Mouse (Mus musculus) embryo, embryonic 9.5 days (tissue): ENCODE measurements around the gene Cfap61.

Experiments used
- DNase-seq: peaks from one replicate; pipeline ENCODE4 v3.0.0-alpha.2; 2017; ENCODE audit errors: extremely low spot score

Cfap61 gene

DNA sequence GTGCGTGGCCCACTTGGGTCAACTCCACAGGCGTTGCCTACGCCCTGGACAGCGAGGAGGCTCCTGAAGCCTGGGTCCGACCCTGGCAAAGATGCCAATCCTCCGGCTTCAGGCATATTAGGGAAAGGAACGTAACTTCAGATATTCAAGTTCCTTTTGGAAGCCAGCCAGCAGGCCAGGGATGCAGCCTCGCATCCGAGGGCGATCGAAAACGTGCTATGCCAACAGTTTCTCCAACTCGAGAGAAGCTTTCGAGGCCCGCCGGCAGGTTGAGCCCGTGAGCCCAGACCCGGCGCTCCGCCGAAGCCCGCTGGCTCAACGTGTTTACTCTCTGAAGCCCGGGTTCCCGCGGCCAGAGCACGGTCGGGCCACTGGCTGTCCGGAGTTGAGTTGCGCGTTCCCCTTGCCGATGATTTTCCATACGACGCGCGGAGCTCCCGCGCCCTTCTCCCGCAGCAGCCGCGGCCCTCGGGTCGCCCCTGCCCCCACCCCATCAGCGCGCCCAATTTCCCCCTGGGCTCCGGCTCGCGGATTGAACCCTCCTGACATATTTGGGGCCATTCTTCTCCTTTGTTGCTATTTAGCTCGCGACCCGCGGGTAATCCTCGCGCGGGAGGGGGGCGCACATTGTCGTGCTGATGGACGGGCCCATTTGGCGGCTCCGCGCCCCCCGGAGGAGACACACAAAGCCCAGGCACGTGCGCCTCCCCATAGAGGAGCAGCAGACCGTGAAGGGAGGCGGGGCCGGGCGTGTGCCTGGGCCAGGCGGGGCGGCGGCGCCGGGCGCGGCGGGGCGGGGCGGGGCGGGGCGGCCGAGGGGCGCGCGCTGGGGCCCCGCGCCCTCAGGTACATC lies 286.7 kb downstream of the Cfap61 start, which contains the start of gene Insm1:
TSS of gene Insm1 (plus strand) at position 846 of the 853 bp plus-strand sequence.
- peak; percentile 80 for DNase-seq

DNA sequence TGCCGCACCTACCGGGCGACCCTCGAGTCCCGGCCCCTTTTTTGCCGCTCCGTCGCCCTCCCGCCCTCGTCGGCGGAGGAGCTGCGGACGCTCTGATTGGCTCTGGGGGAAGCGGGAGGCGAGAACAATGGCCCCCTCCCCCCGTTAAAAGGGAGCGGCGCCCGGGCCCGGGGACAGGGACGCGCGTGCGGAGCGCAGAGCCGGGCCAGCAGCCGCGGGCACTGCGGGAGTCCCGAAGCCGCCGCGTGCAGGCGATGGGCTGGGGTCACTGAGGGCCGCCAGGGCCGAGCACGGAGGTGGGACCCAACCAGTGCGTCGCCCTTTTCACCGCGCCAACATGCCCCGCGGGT lies 287.3 kb downstream of the Cfap61 start:
- DNase-seq, result peak; percentile 73

DNA sequence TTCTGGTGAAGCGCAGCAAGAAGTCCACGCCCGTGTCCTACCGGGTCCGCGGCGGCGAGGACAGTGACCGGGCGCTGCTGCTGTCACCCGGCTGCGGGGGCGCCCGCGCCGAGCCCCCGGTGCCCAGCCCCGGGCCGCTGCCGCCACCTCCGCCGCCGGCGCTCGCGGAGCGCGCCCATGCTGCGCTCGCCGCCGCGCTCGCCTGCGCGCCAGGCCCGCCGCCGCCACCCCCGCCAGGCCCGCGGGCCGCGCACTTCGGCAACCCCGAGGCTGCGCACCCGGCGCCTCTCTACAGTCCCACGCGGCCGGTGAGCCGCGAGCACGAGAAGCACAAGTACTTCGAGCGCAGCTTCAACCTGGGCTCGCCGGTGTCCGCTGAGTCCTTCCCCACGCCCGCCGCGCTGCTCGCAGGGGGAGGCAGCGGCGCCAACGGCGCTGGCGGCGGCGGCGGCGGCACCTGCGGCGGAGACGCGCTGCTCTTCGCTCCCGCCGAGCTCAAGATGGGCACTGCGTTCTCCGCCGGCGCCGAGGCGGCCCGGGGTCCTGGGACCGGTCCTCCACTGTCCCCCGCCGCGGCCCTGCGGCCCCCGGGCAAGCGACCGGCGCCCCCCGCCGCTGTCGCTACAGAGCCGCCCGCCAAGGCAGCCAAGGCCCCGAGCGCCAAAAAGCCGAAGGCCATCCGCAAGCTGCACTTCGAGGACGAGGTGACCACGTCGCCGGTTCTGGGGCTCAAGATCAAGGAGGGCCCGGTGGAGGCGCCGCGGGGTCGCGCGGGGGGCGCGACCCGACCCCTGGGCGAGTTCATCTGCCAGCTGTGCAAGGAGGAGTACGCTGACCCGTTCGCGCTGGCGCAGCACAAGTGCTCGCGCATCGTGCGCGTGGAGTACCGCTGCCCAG lies 287.9 kb downstream of the Cfap61 start:
- peak; percentile 62 for DNase-seq

DNA sequence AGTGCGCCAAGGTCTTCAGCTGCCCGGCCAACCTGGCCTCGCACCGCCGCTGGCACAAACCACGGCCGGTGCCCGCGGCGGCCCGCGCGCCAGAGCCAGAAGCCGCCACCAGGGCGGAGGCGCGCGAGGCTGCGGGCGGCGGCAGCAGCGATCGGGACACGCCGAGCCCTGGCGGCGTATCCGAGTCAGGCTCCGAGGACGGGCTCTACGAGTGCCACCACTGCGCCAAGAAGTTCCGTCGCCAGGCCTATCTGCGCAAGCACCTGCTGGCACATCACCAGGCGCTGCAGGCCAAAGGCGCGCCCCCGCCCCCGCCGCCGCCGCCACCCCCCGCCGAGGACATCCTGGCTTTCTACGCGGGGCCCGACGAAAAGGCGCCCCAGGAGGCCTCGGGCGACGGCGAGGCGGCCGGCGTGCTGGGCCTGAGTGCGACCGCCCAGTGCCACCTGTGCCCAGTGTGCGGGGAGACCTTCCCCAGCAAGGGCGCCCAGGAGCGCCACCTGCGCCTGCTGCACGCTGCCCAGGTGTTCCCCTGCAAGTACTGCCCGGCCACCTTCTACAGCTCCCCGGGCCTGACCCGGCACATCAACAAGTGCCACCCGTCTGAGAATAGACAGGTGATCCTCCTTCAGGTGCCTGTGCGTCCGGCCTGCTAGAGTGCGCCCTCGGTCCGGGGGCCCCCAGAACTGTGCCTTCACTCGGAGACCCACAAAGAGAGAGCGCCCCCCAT lies 288.8 kb downstream of the Cfap61 start:
- DNase-seq, result no peak

DNA sequence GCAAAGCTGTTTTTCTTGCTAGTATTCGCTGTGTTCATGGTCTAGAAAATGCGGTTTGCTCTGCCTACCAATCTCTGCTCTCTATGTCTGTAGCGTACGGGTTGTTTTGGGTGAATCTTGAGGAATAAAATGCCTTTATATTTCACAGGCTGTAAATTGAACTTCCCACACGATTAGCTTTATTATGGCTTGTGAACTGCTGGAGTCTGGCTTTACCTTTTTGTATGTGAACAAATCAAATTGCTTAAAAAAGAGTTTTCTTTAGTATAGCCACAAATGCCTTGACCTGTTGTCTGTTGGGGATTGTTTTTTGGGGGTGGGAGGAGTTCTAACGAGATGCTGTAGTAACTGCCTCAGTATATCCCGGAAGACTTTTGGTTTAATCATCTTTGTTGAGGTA lies 289.6 kb downstream of the Cfap61 start:
- peak; percentile 15 for DNase-seq

DNA sequence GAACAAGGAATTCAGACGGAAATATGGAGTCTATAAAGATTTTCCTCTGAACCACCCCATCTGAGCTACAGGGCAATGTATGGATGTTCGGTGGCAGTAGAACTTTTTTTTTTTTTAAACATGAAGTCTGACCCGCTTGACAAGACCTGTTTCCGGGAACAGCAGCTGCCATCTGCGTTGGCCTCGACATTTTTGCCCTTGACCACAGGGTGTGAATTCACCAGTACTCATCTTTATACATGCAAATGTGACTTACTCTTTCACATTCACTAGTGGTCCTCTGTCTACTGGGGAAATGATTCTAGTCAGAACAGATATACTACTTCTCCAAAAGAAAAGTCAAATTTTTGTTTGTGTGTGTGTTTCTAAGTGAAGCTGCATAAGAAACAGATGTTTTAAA lies 291.2 kb downstream of the Cfap61 start:
- DNase-seq, result no peak

DNA sequence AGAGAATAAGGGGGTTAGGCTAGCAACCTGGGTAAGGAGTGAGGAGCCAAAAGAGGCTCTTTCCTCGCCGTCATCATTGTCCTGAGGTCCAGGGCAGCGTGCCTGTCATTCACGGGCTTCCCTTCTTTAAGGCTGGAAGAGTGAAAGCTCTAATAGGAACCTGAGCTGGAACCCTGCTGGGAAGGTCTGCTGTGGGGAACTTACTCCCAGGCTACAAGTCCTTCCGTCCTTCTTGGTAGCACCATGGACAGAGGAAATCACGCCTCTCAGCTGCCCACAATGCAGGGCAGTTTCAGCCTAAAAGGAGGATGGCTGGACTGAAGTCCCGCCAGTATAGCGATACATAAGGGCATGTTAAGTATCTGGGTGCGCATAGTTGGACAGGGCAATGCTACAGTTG lies 291.9 kb downstream of the Cfap61 start:
- peak; percentile 67 for DNase-seq

DNA sequence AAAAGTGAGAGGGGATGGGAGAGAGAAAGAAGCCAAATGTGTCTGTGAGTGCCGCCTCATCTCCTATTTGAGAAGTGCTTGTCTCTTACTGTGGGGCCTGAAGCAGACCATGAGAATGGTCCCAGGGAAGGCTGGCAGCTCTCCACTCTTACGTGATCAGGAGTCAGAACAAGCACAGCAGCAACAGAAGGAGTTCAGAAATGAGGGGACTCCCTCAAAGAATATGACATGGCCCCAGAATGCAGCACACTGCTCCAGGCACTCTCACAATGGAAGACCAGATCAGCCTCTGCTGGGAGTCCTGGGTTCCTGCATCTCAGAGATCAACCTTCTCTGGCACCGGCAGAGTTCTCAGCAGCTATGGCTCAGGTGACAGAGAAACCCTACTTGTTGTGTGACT lies 293.1 kb downstream of the Cfap61 start:
- no peak for DNase-seq

DNA sequence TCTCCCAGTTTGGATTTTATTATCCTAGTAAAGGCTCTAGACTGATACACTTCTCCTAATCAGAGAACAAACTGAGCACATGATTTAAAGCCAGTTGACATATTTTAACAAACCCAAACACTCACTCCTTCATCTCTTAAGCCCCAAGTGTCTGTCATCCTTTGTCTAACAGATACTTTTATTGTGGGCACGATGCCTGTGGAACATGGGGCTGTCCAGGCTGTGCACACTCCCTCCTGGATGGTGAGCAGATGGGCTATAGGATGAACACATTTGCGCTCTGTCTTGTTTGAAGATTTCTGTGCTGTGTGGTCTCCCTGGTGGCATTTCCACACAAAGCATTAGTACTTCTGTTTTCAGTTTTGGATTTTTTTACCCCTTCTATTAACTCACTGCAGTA lies 293.9 kb downstream of the Cfap61 start:
- no peak for DNase-seq

DNA sequence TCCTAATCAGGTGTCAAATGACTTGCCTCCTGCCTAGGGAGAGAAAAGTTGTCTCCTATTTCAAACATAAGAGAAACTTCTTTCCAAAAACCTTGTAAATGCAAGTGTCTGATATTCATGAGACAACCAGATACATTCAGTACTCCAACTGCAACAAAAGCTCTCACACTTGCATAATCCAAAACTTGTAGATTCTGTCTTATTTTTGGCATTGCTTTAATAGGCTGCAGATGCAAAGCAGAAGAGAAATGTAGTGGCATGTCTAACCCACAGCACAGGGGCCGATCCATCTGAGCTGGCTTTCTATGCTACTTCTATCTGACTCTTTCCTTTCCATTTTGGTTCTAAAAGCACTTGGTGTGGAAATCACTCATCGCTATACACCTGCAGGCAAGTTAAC lies 296.9 kb downstream of the Cfap61 start:
- no peak for DNase-seq

DNA sequence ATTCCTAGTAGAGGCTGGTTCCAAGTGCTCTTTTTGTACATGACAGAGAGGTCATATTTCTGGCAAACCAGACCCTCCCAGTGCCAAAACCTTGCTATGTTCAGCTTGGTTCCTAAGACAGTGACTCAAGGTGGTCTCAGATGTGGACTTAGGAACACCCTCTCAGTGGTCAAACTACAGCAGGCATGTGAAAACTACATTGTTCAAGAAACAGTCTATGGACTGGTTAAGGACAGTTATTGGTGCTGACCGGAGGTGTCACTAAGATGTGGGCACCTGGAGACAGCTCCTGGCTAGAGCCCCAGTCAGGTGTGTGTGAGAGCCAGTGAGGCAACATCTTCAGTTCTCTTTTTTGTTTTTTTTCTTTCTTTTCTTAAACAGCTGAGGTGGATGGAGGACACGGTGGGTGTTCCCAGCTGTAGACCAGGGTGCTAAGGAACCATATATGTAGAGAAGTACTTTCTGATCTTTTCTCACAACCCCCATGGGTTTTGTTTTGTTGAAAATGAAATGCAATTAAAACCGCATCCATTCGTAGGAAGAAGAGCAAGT lies 304.7 kb downstream of the Cfap61 start:
- no peak for DNase-seq

DNA sequence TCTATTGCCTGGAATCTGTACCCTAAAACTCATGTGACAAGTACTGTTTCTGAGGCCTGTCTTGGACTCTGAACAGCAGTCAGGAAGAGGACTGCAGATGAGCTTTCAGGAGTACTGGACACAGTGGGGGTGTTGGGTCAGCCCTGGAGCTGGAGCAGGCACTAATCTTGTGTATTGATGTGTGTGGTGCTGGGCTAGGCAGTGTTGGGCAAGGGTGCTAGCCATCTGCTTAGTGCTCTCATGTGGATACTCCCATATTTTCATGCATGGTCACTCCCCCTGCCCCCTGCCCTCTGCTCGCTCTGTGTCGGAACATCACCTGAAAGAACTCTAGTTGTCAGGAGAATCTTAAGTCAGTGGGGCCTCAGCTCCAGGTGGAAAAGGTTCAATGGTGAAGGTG lies 309.5 kb downstream of the Cfap61 start:
- DNase-seq, result no peak

DNA sequence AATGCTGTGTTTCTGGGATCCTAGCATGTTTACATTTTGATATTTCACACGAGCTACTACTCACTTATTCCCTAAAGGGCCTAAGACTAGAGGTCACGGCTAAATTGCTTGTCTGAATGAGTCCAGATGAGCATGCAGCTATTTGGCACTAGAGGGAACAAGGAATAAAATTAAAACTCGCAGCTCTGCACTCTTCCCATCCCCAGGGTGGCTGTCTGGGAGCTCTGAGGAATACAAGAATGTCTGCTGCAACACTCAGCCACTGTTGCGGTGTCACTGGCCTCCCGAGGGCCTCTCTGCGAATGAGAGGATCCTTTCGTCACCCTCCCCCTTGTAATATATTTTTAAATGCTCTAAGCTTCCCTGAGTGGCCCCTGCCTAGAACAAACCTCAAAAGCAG lies 310.8 kb downstream of the Cfap61 start:
- DNase-seq, result no peak

DNA sequence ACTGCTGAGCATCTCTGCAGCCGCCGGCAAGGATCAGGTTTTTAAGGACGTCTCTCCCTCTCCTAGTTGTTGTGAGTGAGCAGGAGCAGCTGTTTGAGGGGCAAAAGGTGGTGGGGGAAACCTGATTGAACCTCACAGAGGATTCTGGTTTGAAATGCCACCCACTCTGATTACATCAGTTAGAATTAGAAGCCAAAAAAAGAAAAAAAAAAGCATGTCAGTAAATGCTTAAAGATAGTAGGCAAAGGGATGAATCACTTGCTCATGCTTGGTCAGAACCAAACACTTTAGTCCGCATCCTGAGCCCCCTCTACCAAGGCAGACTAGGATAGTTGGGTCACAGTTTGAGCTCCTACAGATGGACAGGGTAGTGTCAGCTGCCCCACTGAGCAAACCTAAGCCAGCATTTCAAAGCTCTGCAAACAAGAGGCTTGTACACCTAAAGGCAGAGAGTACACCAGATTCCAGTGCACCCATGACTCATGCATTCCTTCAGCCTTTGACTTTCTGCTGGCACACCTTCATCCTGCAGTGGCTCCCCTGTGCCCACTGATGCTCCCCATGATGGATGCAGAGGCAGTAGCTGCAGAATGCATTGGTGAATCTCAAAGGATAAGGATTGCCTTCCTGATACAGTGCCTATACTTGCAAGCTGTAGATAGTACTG lies 312.0 kb downstream of the Cfap61 start:
- DNase-seq, result no peak

DNA sequence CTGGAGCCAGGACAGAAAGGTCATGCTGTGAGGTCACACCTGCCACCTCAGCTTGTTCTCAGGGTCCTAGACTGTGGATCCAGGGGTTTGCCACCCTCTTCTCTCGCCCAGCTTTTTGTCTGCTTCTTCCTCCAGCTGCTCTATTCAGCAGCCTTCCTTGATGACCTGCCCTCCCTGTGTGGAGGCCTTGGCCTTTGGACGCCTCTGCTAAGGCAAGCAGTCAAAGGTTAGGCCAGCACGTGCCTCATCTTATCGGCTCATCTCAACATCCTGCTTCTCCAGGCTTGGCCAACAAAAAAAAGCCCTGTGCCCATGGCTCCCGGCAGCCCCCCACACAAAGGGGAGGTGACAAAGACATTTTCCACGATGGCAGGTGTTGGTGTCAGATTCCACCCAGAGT lies 313.0 kb downstream of the Cfap61 start:
- DNase-seq, result peak; percentile 18

DNA sequence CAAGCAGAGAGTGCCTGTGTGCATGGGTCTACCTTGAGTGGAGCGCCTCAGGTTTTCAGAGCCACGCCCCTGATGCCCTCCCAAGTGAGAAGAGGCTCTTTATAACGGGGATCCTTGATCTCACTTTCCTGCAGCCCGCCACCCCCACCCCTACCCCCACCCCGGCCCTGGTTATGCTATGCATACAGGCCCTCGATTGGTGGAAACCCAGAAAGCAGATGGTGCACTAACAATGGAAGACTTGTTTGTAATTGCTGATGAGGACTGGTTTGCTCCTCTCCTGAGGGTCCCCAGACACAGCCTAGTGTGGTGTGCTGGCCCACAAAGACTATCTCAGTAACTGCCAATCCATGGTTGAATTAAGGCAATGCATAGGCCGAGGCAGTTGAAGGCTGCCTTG lies 314.4 kb downstream of the Cfap61 start:
- DNase-seq, result no peak

DNA sequence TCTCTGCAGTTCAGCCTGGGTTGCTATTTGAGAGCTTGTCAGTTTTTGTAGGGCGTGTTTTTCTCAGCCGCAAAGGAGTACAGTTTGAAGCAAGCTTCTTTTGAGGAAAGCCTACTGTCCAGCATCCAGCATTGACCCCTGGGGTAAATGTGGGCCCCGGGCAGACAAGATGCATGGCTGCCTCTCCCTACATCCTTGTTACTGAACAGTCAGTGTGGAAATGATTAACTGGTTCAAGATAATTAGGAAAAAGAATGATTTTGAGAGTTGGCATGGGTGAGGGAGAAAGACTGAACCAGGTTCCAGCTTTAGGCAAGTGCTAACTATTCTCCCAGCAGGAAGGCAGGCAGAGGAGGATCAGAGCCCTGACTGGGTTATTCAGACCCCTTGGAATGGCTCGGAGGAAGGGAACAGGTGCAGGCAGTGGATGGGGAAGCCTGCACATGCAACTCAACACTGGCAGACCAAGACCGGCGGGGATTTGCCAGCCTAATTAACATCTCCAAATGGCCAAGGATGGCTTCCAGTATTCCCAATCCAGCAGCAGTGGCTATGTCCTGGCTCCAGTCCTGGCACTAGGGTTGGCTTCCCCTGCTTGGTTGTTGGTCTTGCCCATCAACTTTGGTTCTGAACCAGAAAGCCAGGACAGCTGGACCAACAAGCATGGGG lies 315.8 kb downstream of the Cfap61 start:
- DNase-seq, result no peak

DNA sequence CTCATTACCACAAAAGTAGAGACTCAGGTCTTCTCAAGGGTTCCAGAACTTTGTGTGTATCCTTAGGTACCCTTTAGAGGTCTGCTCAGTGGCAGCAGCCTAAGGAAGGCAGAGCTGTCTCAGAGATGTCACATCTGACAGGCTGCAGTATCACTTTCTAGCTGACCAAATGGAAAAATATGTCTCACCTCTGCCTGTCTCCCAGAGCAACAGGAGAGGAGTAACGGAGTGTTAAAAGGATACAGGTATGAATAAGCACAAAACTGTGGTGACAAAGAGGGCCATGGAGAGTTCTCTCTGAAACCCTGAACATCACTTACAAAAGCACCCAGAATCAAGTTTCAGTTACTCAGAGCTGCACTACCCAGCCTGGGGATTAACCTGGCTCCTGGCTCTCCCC lies 319.8 kb downstream of the Cfap61 start:
- DNase-seq, result no peak

DNA sequence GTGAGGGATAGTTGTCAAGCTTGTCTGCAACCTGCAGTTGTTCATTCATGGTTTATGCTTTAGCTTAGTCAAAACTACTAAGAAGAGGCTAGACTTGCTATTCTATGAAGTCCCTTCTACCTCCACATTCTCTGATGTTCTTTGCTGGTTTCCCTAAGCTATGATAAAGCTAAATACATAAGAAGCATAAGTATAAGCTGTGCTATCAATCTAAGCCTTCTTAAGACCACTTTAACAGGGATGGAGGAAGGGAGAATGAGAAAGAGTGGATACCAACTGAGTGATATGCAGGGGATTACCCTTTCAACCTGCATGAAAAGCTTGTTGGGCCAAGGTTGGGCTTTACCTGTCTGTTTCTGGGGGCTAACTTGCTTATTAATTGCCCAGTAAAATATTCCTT lies 321.1 kb downstream of the Cfap61 start:
- DNase-seq, result no peak

DNA sequence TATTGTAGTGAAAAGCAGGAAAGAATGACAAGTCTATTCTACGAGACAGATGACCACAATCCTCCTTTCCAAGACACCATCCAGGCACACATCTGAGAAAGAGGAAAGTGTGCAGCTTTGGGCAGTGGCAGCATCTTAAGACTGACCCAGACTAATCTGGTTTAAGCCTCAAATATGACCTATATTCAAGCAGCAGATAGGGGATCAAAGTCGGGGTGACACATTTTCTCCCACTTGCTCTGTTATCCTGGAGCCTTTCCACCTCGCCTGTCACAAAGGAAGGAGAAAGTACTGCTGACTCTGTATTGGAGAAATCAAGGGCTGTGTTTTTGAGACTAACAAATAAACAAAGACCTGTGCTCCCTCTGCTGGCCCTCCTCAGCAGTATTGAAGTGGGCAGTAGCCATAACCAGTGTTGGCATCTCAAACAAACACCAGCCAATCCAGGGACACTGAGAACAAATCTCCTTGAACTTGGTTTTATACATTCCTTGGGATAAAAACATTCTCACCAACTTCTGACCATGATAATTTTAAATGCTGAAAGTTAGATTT lies 321.8 kb downstream of the Cfap61 start:
- no peak for DNase-seq

DNA sequence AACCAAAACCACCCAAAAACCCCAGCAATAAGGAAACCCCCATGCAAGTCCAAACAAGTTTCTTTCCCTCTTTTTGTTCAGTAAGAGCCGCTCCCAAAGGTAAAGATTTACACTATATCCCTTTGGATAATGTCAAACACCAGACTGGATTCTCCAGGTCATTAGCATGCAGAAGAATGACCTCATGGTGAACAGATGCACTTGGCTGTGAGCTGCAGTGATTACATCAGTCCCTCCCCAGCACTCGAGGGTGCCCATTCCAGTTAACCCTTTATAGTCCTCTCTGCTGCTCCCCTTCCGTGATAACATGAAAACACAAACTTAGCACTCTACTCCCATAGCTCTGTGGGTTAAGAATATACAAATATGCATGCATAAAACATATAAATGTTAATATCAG lies 322.5 kb downstream of the Cfap61 start:
- DNase-seq, result no peak
